Mouse (Mus musculus) embryo, embryonic 10 days (tissue): ENCODE measurements at regions not wholly inside any gene's neighbourhood (a gene's known extent, or its start where the extent isn't known, plus 50 kb on each side); places are given as distances from the start of the nearest gene placed in this dataset.

Source experiments
- DNase-seq: peaks from one replicate; pipeline ENCODE4 v3.0.0-alpha.2; 2015; ENCODE audit warnings: low spot score

DNA sequence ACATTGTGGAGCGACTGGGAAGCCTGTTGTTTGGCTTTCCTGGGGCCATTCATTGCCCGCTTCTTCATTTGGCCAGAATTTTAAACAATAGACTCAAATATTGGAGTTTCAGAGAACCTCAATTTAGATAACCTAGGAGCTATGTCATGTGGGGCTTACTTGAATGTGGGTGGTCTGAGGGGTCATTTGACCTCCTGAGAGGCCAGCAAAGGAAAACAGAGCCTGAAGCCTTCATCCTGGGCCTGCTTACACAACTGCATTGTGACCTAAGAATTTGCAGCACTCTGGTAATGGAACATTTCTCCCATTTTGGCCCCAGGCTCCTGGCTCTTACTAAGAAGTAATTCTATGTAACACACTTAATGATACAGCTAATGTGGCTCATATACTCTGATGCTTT lies 348.2 kb downstream of the Fat4 start:
- peak; percentile 55 for DNase-seq

DNA sequence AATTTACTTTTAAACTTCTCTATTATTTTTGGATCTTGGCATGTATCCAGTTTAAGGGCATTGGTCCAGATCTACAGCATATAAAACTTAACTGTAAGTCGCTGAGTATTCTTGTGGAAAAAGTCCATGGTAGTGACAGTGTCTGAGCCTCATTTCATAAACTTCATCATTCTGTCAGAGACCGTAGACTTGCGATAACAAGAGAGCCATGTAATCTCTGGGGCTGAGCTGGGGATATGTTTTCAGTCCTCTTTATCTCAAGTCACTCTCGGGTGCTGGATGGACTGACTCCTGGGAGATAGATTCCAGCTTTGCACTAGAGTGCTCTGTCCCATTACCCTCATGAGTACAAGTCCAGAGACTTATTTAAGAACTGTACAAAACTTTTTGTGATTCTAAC lies 362.0 kb downstream of the Fat4 start:
- DNase-seq = no peak

DNA sequence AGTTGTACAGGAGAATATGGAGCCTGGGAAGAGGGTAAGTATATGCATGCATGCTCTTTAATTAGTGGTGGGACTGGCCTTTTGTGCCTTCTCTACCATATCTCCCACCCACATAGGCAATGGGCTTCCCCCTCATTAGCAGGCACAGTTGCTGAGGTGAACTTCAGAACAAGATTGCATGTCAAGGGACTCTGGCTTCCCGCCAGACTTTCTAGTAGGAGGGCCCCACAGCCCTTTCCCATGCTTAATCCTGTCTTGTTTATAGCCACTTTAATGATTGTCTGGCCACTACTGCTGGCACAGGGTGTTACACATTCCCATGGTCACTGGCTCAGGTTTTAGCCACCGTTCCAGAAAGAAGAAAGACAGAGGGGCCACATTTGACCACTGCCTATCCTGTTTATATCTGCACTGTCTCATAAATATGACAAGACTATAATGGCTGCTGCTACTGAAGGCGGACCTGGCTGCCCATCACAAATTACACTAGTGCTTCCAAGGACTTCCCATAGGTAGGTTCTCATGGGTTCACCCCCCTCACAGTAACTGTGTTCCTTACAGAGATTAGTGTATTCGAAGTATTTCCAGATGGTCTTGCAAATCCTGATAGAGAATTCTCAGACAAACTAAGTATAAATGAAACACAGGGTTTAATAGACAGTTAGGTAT lies 362.6 kb downstream of the Fat4 start:
- DNase-seq = no peak

- DNase-seq = no peak
Measured at GRCm38 (mm10) chr3:39253076-39253475, 366.3 kb downstream of the Fat4 start.

GRCm38 (mm10) chr3:39264671-39265430 lies 378.1 kb downstream of the Fat4 start:
- no peak for DNase-seq

GRCm38 (mm10) chr3:39265606-39266005 lies 378.9 kb downstream of the Fat4 start:
- DNase-seq = no peak

GRCm38 (mm10) chr3:39269388-39269787 lies 382.6 kb downstream of the Fat4 start:
- DNase-seq = no peak

- no peak for DNase-seq
Measured at GRCm38 (mm10) chr3:39272616-39273015, 385.9 kb downstream of the Fat4 start.

DNA sequence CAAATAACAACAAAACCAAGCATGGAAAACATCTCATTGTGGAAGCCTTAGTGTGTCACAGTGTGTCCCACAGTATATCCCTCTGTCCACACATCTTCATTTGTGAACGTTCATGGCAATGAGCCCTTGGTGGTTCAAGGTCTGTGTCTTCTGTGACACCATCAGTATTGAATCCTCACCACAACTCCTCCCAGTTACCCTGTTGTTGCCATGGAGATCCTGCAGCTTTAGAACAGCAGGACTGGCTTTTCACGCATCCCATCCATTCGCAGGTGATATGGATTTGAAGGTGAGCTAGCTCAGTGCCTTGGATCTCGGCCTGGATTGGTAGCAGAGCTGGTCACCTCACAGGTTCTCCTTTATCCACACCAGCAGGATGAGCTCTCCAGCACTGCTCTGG lies 390.2 kb downstream of the Fat4 start:
- DNase-seq = no peak

- DNase-seq = no peak
Measured at GRCm38 (mm10) chr3:39277310-39277709, 390.6 kb downstream of the Fat4 start.

- DNase-seq = no peak
Measured at GRCm38 (mm10) chr3:39295255-39295654, 408.5 kb downstream of the Fat4 start.

GRCm38 (mm10) chr3:39296257-39296656 lies 409.5 kb downstream of the Fat4 start:
- no peak for DNase-seq

DNA sequence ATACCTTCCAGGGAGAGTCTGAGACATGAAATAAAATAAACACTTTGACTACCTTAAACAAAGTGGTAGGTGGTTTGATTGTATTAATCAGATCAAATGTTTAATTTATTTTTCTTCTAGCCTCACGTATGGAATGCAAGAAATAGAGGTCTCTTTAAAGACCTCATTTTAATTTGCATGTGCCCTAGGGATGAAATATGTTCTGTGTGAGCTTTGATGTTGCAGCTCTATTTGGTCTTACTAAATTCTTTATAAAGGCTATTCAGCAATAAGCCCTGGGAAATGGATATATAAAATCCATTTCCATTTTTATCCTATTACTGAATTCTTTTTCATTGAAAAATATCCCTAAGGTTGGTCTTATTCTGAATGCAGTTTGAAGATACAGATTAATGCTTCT lies 422.7 kb downstream of the Fat4 start:
- DNase-seq = no peak

DNA sequence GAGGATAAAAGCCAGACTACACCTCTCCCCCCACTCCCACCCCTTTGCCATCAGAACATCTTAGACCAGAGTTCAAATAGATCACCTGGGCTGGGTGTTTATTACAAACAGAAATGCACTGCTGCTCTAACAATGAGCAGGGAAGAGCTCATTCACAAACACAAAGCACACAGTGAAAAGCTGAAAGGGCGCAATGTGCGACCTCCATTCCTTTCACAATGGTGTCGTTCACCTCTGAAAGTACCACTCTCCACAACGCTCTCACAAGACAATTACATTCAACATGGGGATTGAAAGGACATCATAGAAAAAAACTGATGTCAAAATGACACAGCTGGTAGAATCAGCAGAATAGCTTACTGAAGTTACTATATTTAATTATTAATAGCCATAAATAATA lies 426.8 kb downstream of the Fat4 start:
- DNase-seq = no peak

DNA sequence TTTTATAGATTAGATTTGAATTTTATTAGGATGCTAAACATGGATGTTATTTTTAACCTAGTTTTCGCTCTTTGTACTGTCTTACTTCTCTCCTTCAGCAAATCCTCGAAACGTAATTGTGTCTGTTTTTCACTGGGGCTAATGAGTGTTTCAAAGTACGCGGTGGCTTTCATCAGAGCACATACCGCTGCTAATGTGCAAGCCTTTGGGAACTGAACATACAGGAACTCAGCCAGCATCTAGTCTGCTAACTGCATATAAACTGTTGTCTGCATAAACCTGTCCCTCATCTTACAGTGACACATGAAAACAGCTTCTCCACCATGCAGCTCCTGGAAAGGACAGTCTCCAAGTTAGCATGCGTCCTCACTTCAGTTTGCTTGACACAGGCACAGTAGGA lies 434.1 kb downstream of the Fat4 start:
- DNase-seq = no peak

GRCm38 (mm10) chr3:39322225-39322624 lies 435.5 kb downstream of the Fat4 start:
- peak; percentile 58 for DNase-seq

- DNase-seq = no peak
Measured at GRCm38 (mm10) chr3:39335612-39336230, 449.0 kb downstream of the Fat4 start.

GRCm38 (mm10) chr3:39341161-39341687 lies 454.5 kb downstream of the Fat4 start:
- no peak for DNase-seq

DNA sequence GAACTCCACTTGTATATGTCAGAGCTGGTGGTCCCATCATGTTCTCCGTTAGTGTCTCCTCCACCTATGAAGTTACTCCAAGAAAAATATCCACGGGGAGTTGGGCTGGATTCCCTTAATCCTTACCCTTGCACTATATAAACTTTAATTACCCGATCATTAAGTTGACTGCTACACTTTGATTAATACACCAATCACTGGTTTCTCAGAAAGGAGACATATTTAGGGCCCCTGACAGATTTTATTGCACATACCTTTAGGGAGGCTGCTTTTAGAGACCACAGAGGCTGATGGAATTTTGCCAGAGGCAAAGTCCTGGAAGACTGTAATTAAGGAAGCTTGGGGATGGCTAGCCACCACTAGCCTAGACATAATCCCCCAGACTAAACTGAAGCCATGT lies 457.3 kb downstream of the Fat4 start:
- no peak for DNase-seq

DNA sequence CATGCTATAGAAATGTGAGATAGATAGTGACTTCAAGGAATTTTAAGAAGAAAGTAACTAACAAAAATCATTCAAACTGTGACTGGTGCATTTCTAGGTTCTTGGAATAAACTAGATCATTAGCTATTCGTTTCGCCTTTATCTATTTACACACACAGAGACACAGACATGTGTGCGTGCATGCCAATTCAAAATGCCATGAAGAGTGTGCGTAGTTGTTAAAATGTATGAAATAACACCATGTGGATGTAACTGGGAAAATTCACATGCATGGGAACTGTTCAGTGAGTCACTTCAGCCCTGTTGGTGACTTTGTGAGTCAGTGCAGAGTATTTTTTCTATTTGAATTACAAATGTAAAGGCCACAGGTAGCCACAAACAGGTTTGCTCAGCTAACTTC lies 460.8 kb downstream of the Fat4 start:
- DNase-seq = no peak

DNA sequence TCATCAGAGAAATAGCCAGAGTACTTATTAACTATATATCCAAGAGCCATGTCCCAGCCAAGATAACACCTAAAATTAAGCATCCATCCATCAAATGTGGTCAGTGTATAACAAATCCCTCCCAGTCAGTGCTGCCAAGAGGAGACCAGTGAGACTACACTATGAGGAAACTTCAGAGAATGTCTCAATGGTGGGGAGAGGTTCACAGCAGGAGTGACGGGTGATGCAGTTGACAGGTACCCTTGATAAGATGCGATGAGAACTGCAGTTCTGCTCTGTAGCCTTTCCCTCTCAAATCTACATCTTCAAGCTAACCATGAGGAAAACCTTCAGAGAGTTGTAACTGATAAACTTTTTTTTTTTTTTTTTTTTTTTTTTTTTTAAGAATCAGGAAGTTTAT lies 470.3 kb downstream of the Fat4 start:
- no peak for DNase-seq

GRCm38 (mm10) chr3:39360278-39360677 lies 473.5 kb downstream of the Fat4 start:
- DNase-seq = no peak

- no peak for DNase-seq
Measured at GRCm38 (mm10) chr3:39370926-39371325, 484.2 kb downstream of the Fat4 start.
